Mouse (Mus musculus) C2C12 (cell line): Measurements from ENCODE around the gene Kif16b.

Experiments used
- CEBPB ChIP-seq: IDR thresholded peaks from one replicate; pipeline ENCODE4 v1.6.1; 2011; ENCODE audit warnings: low read depth, mild to moderate bottlenecking, control low read depth, moderate library complexity
- CTCF ChIP-seq: IDR thresholded peaks from one replicate; pipeline ENCODE4 v1.5.1; 2011; ENCODE audit not compliant: control insufficient read depth, insufficient read depth, insufficient read length
- MAX ChIP-seq: IDR thresholded peaks from one replicate; pipeline ENCODE4 v1.6.1; 2011; ENCODE audit warnings: mild to moderate bottlenecking, control low read depth
- MYOG ChIP-seq: IDR thresholded peaks from one replicate; pipeline ENCODE4 v1.6.1; 2011; ENCODE audit not compliant: control insufficient read depth, insufficient read length; ENCODE audit errors: extremely low read depth
- USF1 ChIP-seq: IDR thresholded peaks from one replicate; pipeline ENCODE4 v1.6.1; 2011; ENCODE audit warnings: low read depth, mild to moderate bottlenecking, control low read depth, moderate library complexity

DNA sequence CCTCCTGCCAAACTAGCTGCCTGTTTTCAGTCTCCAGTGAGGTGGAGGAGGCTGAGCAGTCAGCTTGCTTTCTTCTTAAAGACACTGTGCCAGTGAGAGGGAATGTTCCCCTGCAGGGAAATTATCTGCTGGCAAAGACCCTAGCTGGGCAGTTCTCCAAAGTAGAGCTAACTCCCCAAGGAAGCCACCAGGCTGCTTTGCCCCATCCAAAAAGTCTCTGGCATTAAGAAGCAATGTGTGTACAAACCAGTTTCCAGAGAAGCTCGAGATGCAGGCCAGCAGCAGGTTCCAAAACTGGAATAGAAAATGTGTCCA lies 169.6 kb downstream of the Kif16b start:
- TF ChIP-seq CTCF (no peak), CEBPB (no peak), MYOG (no peak), USF1 (no peak), MAX (no peak)
